Mouse (Mus musculus) megakaryocyte, embryonic 14.5 days (primary cell): ENCODE measurements at regions not wholly inside any gene's neighbourhood (a gene's known extent, or its start where the extent isn't known, plus 50 kb on each side); places are given as distances from the start of the nearest gene placed in this dataset.

ENCODE experiments used
- FLI1 ChIP-seq: IDR thresholded peaks from 2 replicates; pipeline ENCODE4 v1.6.1; 2012; ENCODE audit warnings: low read length, inconsistent platforms, mixed read lengths
- GATA1 ChIP-seq: IDR thresholded peaks from 3 replicates; pipeline ENCODE4 v1.6.1; 2012; ENCODE audit warnings: mixed read lengths, low read length, inconsistent platforms, borderline replicate concordance

DNA sequence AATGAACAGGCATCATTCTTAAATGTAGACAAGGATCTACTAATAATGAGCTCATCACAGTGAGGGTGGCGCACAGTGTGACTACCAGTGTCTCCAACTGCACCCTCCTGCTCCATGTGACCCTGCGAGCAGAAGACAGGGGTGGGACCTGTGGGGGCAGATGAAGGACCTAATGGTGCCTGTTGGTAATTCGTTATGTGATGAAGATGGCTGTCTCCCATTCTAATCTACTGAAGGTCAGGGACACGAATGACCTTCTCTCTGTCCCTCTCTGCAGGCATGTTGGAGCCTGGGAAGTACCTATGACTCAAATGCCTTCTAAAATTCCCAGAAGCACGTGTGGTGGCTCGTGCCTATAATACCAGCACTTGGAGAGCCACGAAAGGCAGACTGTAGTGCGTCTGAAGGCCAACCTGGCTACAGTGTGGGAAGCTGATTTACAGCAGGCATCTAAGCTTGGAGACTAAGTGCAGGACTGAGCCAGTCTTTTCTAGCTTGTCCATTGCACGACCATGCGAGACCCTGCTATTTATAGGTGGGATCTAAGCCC lies 109.9 kb upstream of the Mbnl2 start:
- no peak for TF ChIP-seq GATA1
- TF ChIP-seq FLI1, result no peak
